Mouse (Mus musculus) cerebellum, adult 2 months (tissue): ENCODE results near the gene Parva.

Source experiments
- CTCF ChIP-seq: fragments of 200-500 bp; IDR thresholded peaks from 2 replicates; pipeline ENCODE4 v1.5.1; 2011; ENCODE audit warnings: low read depth, mild to moderate bottlenecking, control low read depth, low read length, moderate library complexity, borderline replicate concordance; ENCODE audit not compliant: insufficient read depth
- POLR2A ChIP-seq: fragments of 200-500 bp; IDR thresholded peaks from 2 replicates; pipeline ENCODE4 v1.6.1; 2011; ENCODE audit warnings: low read length, control low read depth, borderline replicate concordance; ENCODE audit not compliant: insufficient read depth

DNA sequence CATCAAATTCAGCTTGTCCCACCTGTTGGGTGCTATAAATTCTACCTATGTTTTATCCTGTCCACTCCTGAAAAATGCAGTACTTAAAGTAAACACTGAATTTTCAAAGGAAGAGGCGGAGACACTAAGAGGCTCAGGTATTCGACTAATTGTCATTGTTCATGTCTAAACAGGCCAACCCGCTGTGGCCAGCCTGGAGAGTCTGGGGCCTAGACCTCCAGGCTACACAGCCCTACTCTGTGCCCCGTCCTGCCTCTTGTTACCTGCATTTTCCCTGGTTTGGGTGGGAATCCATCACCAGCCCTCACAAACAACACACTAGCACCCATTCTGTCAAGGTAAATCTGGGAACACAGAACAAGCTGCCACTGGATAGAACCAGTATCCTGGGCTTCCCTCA lies 9.7 kb upstream of the Parva start:
- no peak for TF ChIP-seq CTCF
- no peak for TF ChIP-seq POLR2A
